7 mouse cellular contexts compared by ENCODE assay signal in genomic region chr14:76533170-76533815, GRCm38 (mm10). TPM values are rescaled to one million over a fixed set of nuclear protein-coding genes. Genes with fewer than 3 reads are reported as not detected.
DNase-seq lines count a peak whose midpoint lies in the region; ATAC-seq and TF ChIP-seq lines count a peak whose summit lies in the region.

No protein-coding gene starts in this region.

- POLR2A ChIA-PET in Patski (lab: Charles Lee): interaction anchor here (0.6 to 5.7 kb wide), 17 partner anchors 10 to 533 kb away, joined by 3 to 87 read pairs (median 3); partner anchors contain the start of gene Serp2

- H3K4me3 ChIP-seq in ES-E14 (ENCODE audit: insufficient read depth in 1 of 2, low read depth in 1 of 2, low read length in 2 of 2, poor library complexity in 1 of 2, severe bottlenecking in 1 of 2): peak overlapping the region; percentile 35 to 36
- H3K4me3 ChIP-seq in hindbrain, embryonic 12.5 days: peak overlapping the region; percentile 18
- no peak overlapping the region for H3K4me3 ChIP-seq in limb, embryonic 15.5 days
- 0 out of 2 replicates have a peak overlapping the region, but pooled peaks have one; percentile 6 for H3K4me3 ChIP-seq in neural tube, embryonic 15.5 days (replicated peaks)

- TF ChIP-seq CTCF in Patski (IDR thresholded peaks at IDR 0.05): no peak

- peaks cover 3 to 15% of the 10 kb centered on the region in 2 experiments; a peak in 1 of 4 replicates for H3K4me1 ChIP-seq in ES-E14 (ENCODE audit: control insufficient read depth in 2 of 2, insufficient read depth in 2 of 2, low read length in 2 of 2, poor library complexity in 1 of 2)
- peaks cover 31% of the 10 kb centered on the region for H3K4me1 ChIP-seq in hindbrain, embryonic 12.5 days
- peaks cover 28% of the 10 kb centered on the region for H3K4me1 ChIP-seq in limb, embryonic 15.5 days
- H3K4me1 ChIP-seq in neural tube, embryonic 15.5 days: peaks cover 20% of the 10 kb centered on the region

- peak overlapping the region; percentile 53 for H3K4me2 ChIP-seq in hindbrain, embryonic 12.5 days (replicated peaks)
- peak overlapping the region; percentile 34 for H3K4me2 ChIP-seq in limb, embryonic 15.5 days
- peak overlapping the region; percentile 47 for H3K4me2 ChIP-seq in neural tube, embryonic 15.5 days

- ATAC-seq in Patski: peak; percentile 58
- peak; percentile 68 for ATAC-seq in hindbrain, embryonic 12.5 days (ENCODE audit: low FRiP score)
- ATAC-seq in limb, embryonic 15.5 days (ENCODE audit: insufficient number of reproducible peaks, low FRiP score, low TSS enrichment, low read depth): no peak
- ATAC-seq in neural tube, embryonic 15.5 days (ENCODE audit: low FRiP score): no peak

- DNase-seq in ES-E14 (ENCODE audit: low read depth, low spot score) (no peak), Patski (ENCODE audit: low read depth, low spot score) (peak; percentile 99)
- DNase-seq in adrenal gland, adult 8-10 months: no peak
- DNase-seq in right cerebral cortex, postnatal 14 days: no peak

- no peaks in the 10 kb centered on the region for H3K36me3 ChIP-seq in ES-E14 (ENCODE audit: control insufficient read depth, insufficient read depth, low read length, poor library complexity, severe bottlenecking)
- no peaks in the 10 kb centered on the region for H3K36me3 ChIP-seq in hindbrain, embryonic 12.5 days
- no peaks in the 10 kb centered on the region for H3K36me3 ChIP-seq in limb, embryonic 15.5 days
- H3K36me3 ChIP-seq in neural tube, embryonic 15.5 days: no peaks in the 10 kb centered on the region

- peak overlapping the region; percentile 46; the same call in 1 of the 2 replicates for H3K9ac ChIP-seq in ES-E14 (ENCODE audit: insufficient read depth, low read depth, low read length, poor library complexity, severe bottlenecking)
- peak overlapping the region; percentile 56 for H3K9ac ChIP-seq in hindbrain, embryonic 12.5 days
- H3K9ac ChIP-seq in limb, embryonic 15.5 days: 0 out of 2 replicates have a peak overlapping the region, but pooled peaks have one; percentile 5
- H3K9ac ChIP-seq in neural tube, embryonic 15.5 days (replicated peaks): no peak overlapping the region

- CTCF ChIA-PET in Patski (lab: Charles Lee): interaction anchor here (0.9 to 3.0 kb wide), 6 partner anchors 11 to 188 kb away, joined by 3 to 13 read pairs (median 3); no protein-coding TSS in a partner anchor

- H3K27me3 ChIP-seq in Patski: no peaks in the 10 kb centered on the region
- no peaks in the 10 kb centered on the region for H3K27me3 ChIP-seq in hindbrain, embryonic 12.5 days
- H3K27me3 ChIP-seq in limb, embryonic 15.5 days: no peaks in the 10 kb centered on the region
- H3K27me3 ChIP-seq in neural tube, embryonic 15.5 days (replicated peaks): no peaks in the 10 kb centered on the region

- 12% methylated on average over 10 of the region's 10 CpGs for WGBS in hindbrain, embryonic 12.5 days
- 10% methylated on average over 10 of the region's 10 CpGs for WGBS in limb, embryonic 15.5 days
- 18% methylated on average over 10 of the region's 10 CpGs for WGBS in neural tube, embryonic 15.5 days

- H3K9me3 ChIP-seq in ES-E14 (ENCODE audit: control insufficient read depth, insufficient read depth, low read depth, low read length): no peaks in the 10 kb centered on the region
- H3K9me3 ChIP-seq in hindbrain, embryonic 12.5 days (replicated peaks): no peaks in the 10 kb centered on the region
- H3K9me3 ChIP-seq in limb, embryonic 15.5 days: no peaks in the 10 kb centered on the region
- H3K9me3 ChIP-seq in neural tube, embryonic 15.5 days (replicated peaks): no peaks in the 10 kb centered on the region

- in situ Hi-C loops in ES-E14 (cut with MboI; ENCODE audit: low sequenced_read_pairs in 2 of 2, unreplicated experiment in 2 of 2) (no loop called here), Patski (cut with MboI; ENCODE audit: low pct_unique_long_range_greater_than_20kb) (loop anchor here (10.0 kb wide), 1 partner anchor 172 kb away; no protein-coding TSS in a partner anchor)

- H3K27ac ChIP-seq in ES-E14 (ENCODE audit: insufficient read depth, low read depth, low read length, poor library complexity, severe bottlenecking): peak overlapping the region; percentile 58; the same call in 1 of the 2 replicates
- H3K27ac ChIP-seq in hindbrain, embryonic 12.5 days: peak overlapping the region; percentile 91
- H3K27ac ChIP-seq in limb, embryonic 15.5 days: peak overlapping the region; percentile 55
- peak overlapping the region; percentile 60 for H3K27ac ChIP-seq in neural tube, embryonic 15.5 days (replicated peaks)

TF ChIP-seq in ES-E14, 5 proteins besides CTCF, POLR2A, EP300 and RAD21:
- TF ChIP-seq ZC3H11A (IDR thresholded peaks at IDR 0.05; ENCODE audit: borderline replicate concordance, low read depth, low read length) (no peak), ZNF384 (IDR thresholded peaks at IDR 0.05; ENCODE audit: low read depth, low read length) (no peak), MAFK (IDR thresholded peaks at IDR 0.05; ENCODE audit: insufficient read depth, low read depth, low read length) (no peak), CHD2 (IDR thresholded peaks at IDR 0.05; ENCODE audit: low read depth, low read length) (no peak), HCFC1 (IDR thresholded peaks at IDR 0.05; ENCODE audit: borderline replicate concordance, insufficient read depth, low read length) (no peak)
TF ChIP-seq in ES-E14: peak in this region for 0.

RNA-seq across cellular contexts. Expression of gene Serp2, which starts 23.4 kb away (rescaled TPM):
- total RNA-seq in ES-E14 (2012; rRNA removed): 3.2 and 3.5 TPM in 2 replicates
- polyA plus RNA-seq in Patski (2021): 21.4 TPM
- 59.0 and 59.8 TPM in 2 replicates for polyA plus RNA-seq in hindbrain, embryonic 12.5 days (2016; fragmentation: Nextera tagmentation; extraction: Ambion mirVana)
- polyA plus RNA-seq in limb, embryonic 15.5 days (2015; fragmentation: Nextera tagmentation; extraction: Ambion mirVana): 9.7 and 9.8 TPM in 2 replicates
- polyA plus RNA-seq in neural tube, embryonic 15.5 days (2015; fragmentation: Nextera tagmentation; extraction: Ambion mirVana): 207 and 245 TPM in 2 replicates
- total RNA-seq in adrenal gland, adult 8-10 months (2022): 1 to 10 TPM; 4.5 to 10.0 (median 6.7) TPM

Comparison
In these comparisons a context has a peak if more than half of its experiments do, and no peak if none do; other contexts are left out.
1. ATAC-seq: peak in Patski (single experiment) and hindbrain, embryonic 12.5 days (single experiment); none in limb, embryonic 15.5 days (single experiment) and neural tube, embryonic 15.5 days (single experiment).
2. Peak in every context shown above with its lines, with median percentiles within 50 percentile points of each other: H3K27ac ChIP-seq and H3K4me2 ChIP-seq.